Mouse (Mus musculus) liver, adult 2 months (tissue): ENCODE results near the gene Nr4a1. TPM values are rescaled to one million over a fixed set of nuclear protein-coding genes. Genes with fewer than 3 reads are reported as not detected.

ENCODE experiments used
- DNase-seq: peaks from one replicate; pipeline ENCODE4 v3.0.0-alpha.2; 2011; ENCODE audit warnings: low read depth, low spot score; ENCODE audit errors: extremely low read depth
- H3K27ac ChIP-seq: fragments of 200-500 bp; replicated peaks from 2 replicates; pipeline ENCODE4 v1.5.1; 2012; ENCODE audit warnings: low read depth, mild to moderate bottlenecking, control low read depth, inconsistent platforms, low read length; ENCODE audit not compliant: insufficient read depth
- H3K27me3 ChIP-seq: fragments of 200-500 bp; 2 replicates; pipeline ENCODE4 v1.6.1; 2012; ENCODE audit warnings: mild to moderate bottlenecking, moderate library complexity, low read length, inconsistent platforms; ENCODE audit not compliant: control insufficient read depth, insufficient read depth
- H3K36me3 ChIP-seq: fragments of 200-500 bp; 2 replicates; pipeline ENCODE4 v1.6.1; 2012; ENCODE audit warnings: low read length, inconsistent platforms; ENCODE audit not compliant: control insufficient read depth, insufficient read depth
- H3K4me1 ChIP-seq: fragments of 200-500 bp; 2 replicates; pipeline ENCODE4 v1.6.1; 2011; ENCODE audit warnings: low read length; ENCODE audit not compliant: control insufficient read depth, insufficient read depth
- H3K4me3 ChIP-seq: fragments of 200-500 bp; 2 replicates; pipeline ENCODE4 v1.5.1; 2011; ENCODE audit warnings: low read depth, mild to moderate bottlenecking, control low read depth, low read length, moderate library complexity; ENCODE audit not compliant: insufficient read depth
- H3K79me2 ChIP-seq: fragments of 200-500 bp; 2 replicates; pipeline ENCODE4 v1.6.1; 2012; ENCODE audit warnings: inconsistent platforms, mild to moderate bottlenecking, low read length, moderate library complexity; ENCODE audit not compliant: control insufficient read depth, insufficient read depth
- H3K9ac ChIP-seq: fragments of 200-500 bp; 2 replicates; pipeline ENCODE4 v1.6.1; 2012; ENCODE audit warnings: low read depth, mild to moderate bottlenecking, control low read depth, inconsistent platforms, low read length
- CTCF ChIP-seq: fragments of 200-500 bp; IDR thresholded peaks from 2 replicates; pipeline ENCODE4 v1.5.1; 2011; ENCODE audit warnings: low read depth, low read length, control low read depth
- POLR2A ChIP-seq: fragments of 200-500 bp; IDR thresholded peaks from 2 replicates; pipeline ENCODE4 v1.6.1; 2011; ENCODE audit warnings: low read length, control low read depth; ENCODE audit not compliant: insufficient read depth; ENCODE audit errors: extremely low read depth
- WGBS: fragments of 180-500 bp; shearing (Covaris S2); methylation state at CpG from one replicate; pipeline ENCODE4 v1.1.7; 2018; 5-methylcytosine and 5-hydroxymethylcytosine counted together
- polyA plus RNA-seq: library from polyadenylated mRNA; depleted of rRNA; stranded (reverse); fragments of >200 nt; gene quantifications from 2 replicates; pipeline ENCODE4 v1.2.3, GENCODE M21; 2012; rRNA removed
- total RNA-seq: library from RNA; depleted of rRNA; stranded (reverse); fragments of >200 nt; gene quantifications from 2 replicates; pipeline ENCODE4 v1.2.3, GENCODE M21; 2014; rRNA removed

The Nr4a1 gene
- total RNA-seq (0.18 and 0.60 TPM in 2 replicates), polyA plus RNA-seq (0.70 and 0.89 TPM in 2 replicates)

GRCm38 (mm10) chr15:101253886-101254795 is at the start of gene Nr4a1:
Gene Nr4a1, plus strand, starts transcription at chr15:101254269.
- TF ChIP-seq POLR2A = no peak
- Histone ChIP-seq H3K27ac (no peak within 1 kb of the TSS), H3K36me3 (no peaks in the 10 kb centered on the region), H3K79me2 (no peaks in the 10 kb centered on the region), H3K9ac (peak within 1 kb of the TSS; percentile 81), H3K4me1 (peaks cover 2% of the 10 kb centered on the region), H3K4me3 (peak within 1 kb of the TSS; percentile 72), H3K27me3 (no peaks in the 10 kb centered on the region)
- DNase-seq = peak; percentile 48
- WGBS = 5% methylated on average over 80 of the region's 82 CpGs

- H3K27ac ChIP-seq = no peak overlapping the region
- no peak overlapping the region for H3K9ac ChIP-seq
- no peak for TF ChIP-seq POLR2A
- TF ChIP-seq CTCF = no peak
- no peak overlapping the region for H3K4me3 ChIP-seq
- H3K27me3 ChIP-seq = no peaks in the 10 kb centered on the region
- no peaks in the 10 kb centered on the region for H3K4me1 ChIP-seq
- H3K36me3 ChIP-seq = no peaks in the 10 kb centered on the region; the same call in 1 of the 2 replicates
- WGBS = 87% methylated on average over 7 of the region's 7 CpGs
- H3K79me2 ChIP-seq = no peaks in the 10 kb centered on the region
- no peak for DNase-seq
Observed at GRCm38 (mm10) chr15:101204781-101205180, 49.3 kb upstream of the Nr4a1 start.

GRCm38 (mm10) chr15:101210228-101210627 is 43.8 kb upstream of the Nr4a1 start:
- Histone ChIP-seq H3K27me3 (no peaks in the 10 kb centered on the region), H3K4me1 (no peaks in the 10 kb centered on the region), H3K36me3 (no peaks in the 10 kb centered on the region; the same call in 1 of the 2 replicates), H3K4me3 (no peak overlapping the region), H3K27ac (no peak overlapping the region), H3K9ac (no peak overlapping the region), H3K79me2 (no peaks in the 10 kb centered on the region)
- DNase-seq = no peak
- WGBS = 73% methylated on average over 6 of the region's 6 CpGs
- TF ChIP-seq POLR2A (no peak), CTCF (peak; percentile 37; the same call in 1 of the 2 replicates)

DNA sequence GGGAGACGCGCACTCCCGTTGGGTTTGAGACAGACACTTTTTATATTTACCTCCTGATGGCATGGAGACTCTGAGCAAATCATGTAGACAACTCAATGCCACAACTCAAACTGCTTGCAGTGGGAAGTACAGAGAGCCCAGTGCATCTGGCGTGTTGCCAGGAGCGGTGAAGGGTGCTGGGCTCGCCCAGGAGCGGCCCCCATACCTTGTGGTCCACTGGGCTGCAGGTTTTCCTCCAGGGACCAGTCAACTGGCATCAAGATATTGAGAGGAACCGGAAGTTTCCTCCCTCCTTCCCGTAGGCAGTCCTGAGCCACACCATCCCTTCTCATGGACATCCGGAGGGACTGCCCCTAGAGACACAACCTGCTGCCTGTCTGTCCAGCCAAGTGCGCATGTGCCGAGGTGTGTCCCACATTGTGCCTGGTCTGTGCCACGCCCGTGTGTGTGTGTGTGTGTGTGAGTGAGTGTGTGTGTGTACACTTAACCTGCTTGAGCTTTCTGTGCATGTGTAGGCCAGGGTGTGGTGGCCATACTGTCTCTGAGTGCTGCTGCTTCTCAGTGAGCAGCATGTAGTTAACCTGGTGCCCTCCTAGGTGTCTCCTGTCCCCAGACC is 43.0 kb upstream of the Nr4a1 start:
- Histone ChIP-seq H3K27ac (no peak overlapping the region), H3K4me1 (no peaks in the 10 kb centered on the region), H3K4me3 (no peak overlapping the region), H3K9ac (no peak overlapping the region), H3K36me3 (no peaks in the 10 kb centered on the region; the same call in 1 of the 2 replicates), H3K79me2 (no peaks in the 10 kb centered on the region), H3K27me3 (no peaks in the 10 kb centered on the region)
- DNase-seq = no peak
- 89% methylated on average over 14 of the region's 14 CpGs for WGBS
- TF ChIP-seq CTCF (no peak), POLR2A (no peak)

- TF ChIP-seq CTCF = no peak
- TF ChIP-seq POLR2A = no peak
- no peak overlapping the region for H3K4me3 ChIP-seq
- no peaks in the 10 kb centered on the region; the same call in 1 of the 2 replicates for H3K36me3 ChIP-seq
- no peaks in the 10 kb centered on the region for H3K4me1 ChIP-seq
- H3K27me3 ChIP-seq = no peaks in the 10 kb centered on the region
- H3K27ac ChIP-seq = no peak overlapping the region
- no peak for DNase-seq
- H3K79me2 ChIP-seq = no peaks in the 10 kb centered on the region
- no peak overlapping the region for H3K9ac ChIP-seq
- 22% methylated on average over 14 of the region's 14 CpGs for WGBS
Observed at GRCm38 (mm10) chr15:101212435-101212834, 41.6 kb upstream of the Nr4a1 start.

DNA sequence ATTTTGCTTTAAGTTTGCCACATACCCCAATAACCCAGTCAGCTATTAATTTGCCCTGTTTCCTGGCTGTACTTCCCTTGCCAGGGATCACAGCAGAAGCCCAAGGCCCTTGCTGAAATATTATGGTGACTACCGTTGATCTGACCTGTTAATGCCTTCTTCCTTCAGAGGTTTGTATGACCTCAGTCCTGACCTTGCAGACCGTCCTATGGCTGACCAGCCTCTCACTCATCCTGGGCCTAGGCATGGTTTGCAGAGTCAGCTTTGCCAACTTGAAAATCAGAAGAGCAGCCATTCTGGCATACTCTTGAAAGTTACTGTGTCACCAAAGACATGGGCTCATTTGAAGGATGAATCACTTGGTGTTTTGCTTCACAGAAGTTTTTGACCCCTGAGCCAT is 38.9 kb upstream of the Nr4a1 start:
- no peak for DNase-seq
- H3K9ac ChIP-seq = no peak overlapping the region
- H3K4me3 ChIP-seq = no peak overlapping the region
- H3K27me3 ChIP-seq = no peaks in the 10 kb centered on the region
- no peaks in the 10 kb centered on the region for H3K36me3 ChIP-seq
- no peaks in the 10 kb centered on the region for H3K79me2 ChIP-seq
- 78% methylated on average over 2 of the region's 2 CpGs for WGBS
- no peak overlapping the region for H3K27ac ChIP-seq
- no peaks in the 10 kb centered on the region for H3K4me1 ChIP-seq
- no peak for TF ChIP-seq POLR2A
